Mouse (Mus musculus) right cerebral cortex, postnatal 25 days (tissue): ENCODE results near the gene Il21r.

Source experiments
- DNase-seq: peaks from one replicate; pipeline ENCODE4 v3.0.0; 2022

Il21r gene

DNA sequence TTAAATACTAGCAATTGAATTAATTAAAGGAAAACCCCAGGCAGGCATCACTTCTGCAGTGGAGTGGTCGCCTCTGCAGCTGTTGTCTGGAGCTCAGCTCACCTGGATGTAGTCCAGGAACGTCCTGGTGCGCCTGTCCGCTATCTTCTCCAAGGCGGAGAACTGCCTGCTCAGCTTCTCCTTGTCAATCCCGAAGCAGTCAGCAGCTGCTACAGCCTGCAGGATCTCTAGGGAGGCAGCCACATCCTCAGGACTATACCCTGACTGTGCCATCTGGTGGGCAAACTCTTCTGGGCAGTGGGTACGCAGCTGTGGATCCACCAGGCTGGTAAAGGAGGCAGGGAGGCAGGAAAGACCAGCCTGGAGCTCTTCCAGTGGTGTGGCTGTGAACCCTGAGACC lies 42.2 kb downstream of the Il21r start:
- no peak for DNase-seq

DNA sequence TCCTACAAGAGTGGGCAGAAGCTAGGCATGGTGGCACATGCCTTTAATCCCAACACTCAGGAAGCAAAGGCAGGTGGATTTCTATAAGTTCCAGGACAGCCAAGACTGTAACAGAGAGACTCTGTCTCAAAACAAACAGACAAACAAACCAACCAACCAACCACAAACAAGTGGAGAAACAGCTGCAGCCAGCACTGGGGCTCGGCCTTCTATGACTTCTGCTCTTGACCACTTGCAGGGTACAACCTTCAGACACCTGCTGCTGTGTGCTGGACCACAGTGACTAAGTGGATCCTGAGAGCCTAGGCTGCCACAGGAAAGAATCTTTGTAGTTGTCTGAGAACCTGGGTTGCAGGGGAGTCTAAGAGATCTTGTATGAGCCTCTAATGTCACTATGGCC lies 45.8 kb downstream of the Il21r start:
- DNase-seq: no peak

DNA sequence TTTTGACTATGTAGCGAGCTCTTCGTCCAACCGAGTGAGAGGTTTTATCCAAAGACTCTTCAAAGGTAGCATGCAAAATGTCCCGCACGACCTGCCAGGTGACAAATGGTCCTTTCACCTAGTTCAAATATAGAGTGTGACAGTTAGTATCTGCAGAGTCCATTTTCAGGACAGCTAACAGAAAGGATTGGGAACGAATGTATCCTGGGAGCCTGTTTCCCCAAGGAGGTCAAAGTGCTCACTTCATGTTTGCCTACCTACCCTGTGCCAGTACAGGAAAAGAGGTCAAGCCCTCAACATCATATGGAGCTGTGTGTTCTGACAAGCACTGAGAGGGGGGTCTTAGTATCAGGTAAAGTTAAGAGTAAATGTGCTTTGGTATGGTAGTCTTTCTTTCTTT lies 54.3 kb downstream of the Il21r start:
- DNase-seq: no peak

DNA sequence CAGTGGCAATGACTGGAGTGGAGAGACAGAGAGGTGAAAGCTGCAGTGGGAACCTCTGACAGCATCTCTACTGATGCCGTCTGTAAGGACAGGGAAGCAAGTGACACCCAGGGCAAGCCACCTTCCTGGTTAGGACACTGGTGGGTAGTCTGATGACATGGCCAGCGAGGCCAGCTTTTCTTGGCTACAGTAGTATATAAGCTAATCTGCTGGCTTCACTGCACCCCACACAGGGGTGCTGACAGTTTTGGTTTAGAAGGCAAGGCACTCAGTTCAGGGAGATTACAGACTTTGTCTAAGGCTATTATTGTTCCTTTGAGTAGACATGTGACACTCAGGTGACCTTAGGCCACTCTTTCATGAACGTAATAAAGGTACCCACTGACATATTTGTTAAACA lies 60.4 kb downstream of the Il21r start:
- DNase-seq: no peak

DNA sequence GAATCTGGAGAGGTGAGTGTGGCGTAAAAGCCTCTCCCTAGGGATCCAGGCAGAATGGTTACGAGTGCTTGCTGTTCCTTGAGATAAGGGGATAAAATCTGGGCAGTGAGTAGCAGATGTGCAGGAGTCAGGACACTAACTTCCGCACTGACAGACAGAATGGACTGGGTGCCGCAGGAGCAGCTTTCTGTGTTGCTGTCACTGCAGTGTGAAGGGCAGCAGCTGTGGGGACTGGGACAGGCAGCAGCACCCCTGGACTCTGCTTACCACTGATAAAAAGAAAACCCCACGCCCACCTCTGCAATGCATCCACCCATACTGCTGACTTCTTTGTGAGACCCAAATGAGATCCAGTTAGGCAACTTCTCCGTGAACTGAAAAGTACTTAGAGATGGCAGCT lies 67.6 kb downstream of the Il21r start:
- no peak for DNase-seq

DNA sequence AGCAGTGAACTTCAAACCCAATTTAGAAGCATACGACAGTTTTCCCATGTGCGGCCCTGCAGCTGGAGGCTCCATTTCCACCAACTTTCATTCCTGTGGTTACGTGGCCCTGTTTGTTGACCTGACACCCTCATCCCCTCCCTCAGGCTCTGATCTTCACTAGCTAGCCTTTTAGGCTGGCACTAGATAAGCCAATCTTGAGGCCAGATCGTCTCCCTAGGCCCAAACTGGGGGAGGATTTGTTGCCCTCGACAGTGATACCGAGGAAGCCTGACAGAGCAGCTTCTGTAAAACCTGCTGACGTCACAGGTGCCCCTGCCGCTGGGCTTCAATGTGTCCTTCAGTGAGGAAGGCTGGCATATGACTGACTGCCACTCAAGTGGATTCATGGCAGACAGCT lies 68.2 kb downstream of the Il21r start:
- DNase-seq: no peak

DNA sequence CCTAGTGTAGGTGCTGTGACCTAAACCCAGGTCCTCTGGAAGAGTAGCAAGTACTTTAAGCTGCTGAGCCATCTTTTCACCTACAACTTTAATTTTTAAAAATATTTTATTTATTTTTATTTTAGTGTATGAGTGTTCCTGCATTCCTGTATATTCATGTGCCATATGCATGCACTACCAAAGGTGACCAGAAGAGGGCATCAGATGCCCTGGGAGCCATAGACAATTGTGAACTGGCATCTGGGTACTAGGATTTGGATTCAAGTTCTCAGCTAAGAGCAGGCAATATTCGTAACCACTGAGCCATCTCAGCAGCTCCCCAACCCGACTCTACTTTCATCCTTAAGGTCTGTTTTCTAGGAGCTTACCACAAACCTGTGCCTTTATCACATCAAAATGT lies 71.7 kb downstream of the Il21r start:
- DNase-seq: no peak

DNA sequence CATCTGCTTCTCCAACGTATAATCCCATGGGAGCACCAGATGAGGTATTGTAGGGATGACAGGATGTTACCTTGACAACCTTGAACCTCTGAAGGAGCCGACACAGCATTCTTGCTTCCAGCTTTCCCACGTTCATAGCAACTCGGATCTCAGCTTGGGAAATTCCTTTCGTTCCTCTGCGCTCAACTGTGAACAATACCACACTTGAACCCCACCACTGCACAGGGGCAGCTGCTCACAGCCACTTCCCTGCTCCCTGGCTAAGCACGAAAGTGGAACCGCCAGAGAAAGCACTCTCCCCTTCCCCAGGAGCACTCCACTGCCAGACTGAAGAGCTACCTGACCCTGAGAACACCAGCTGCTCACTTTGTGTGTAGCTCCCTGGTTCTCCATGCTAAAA lies 75.5 kb downstream of the Il21r start:
- DNase-seq: no peak

DNA sequence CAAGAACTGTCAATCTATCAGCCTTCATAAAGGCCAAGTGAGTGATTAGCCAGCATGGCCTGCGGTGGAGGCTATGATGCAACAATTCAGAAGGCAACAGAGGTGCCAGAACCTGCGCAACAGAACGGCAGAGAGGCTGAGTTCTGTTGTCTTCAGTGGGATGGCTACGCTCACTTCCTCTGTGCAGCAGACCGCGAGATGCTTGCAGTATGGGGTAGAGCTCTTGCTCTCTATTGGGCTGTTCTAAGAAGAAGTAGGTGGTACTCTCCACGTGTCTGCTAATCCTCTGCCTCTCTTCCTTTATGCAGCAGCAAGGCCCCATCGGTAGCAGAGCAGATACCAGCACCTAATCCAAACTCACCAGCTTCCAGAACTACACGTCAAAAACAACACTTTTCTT lies 76.7 kb downstream of the Il21r start:
- no peak for DNase-seq
